Mouse (Mus musculus) myocyte (in vitro differentiated cells): ENCODE results near the gene Wdr74.
A peak's percentile ranks its signal among the peaks of the same experiment; 100 is the strongest.

Experiments
- CEBPB ChIP-seq: IDR thresholded peaks from 2 replicates; pipeline ENCODE4 v1.6.1; 2011; ENCODE audit warnings: mild to moderate bottlenecking, moderate library complexity; ENCODE audit not compliant: poor library complexity, insufficient read depth, severe bottlenecking
- E2F4 ChIP-seq: IDR thresholded peaks from one replicate; pipeline ENCODE4 v1.6.1; 2011; ENCODE audit warnings: mild to moderate bottlenecking, control low read depth, moderate library complexity; ENCODE audit not compliant: insufficient read depth
- MAX ChIP-seq: IDR thresholded peaks from one replicate; pipeline ENCODE4 v1.6.1; 2011; ENCODE audit warnings: low read depth, mild to moderate bottlenecking, control low read depth
- MYOD1 ChIP-seq, 3 experiments: IDR thresholded peaks; one replicate each; pipeline ENCODE4 v1.6.1; 2011; ENCODE audit warnings: control low read depth in 2 of 3, low read depth in 2 of 3, mild to moderate bottlenecking in 2 of 3, moderate library complexity in 1 of 3; ENCODE audit not compliant: insufficient read length in 2 of 3, control insufficient read depth in 1 of 3
- MYOG ChIP-seq, 3 experiments: IDR thresholded peaks; one replicate each; pipeline ENCODE4 v1.6.1; 2011; ENCODE audit warnings: control low read depth in 2 of 3, low read depth in 2 of 3, mild to moderate bottlenecking in 2 of 3; ENCODE audit not compliant: insufficient read length in 2 of 3, control insufficient read depth in 1 of 3, insufficient read depth in 1 of 3
- POLR2A ChIP-seq: IDR thresholded peaks from one replicate; pipeline ENCODE4 v1.6.1; 2011; ENCODE audit warnings: low read depth, mild to moderate bottlenecking, control low read depth, moderate library complexity; ENCODE audit not compliant: insufficient read length
- POLR2AphosphoS2 ChIP-seq: IDR thresholded peaks from one replicate; pipeline ENCODE4 v1.6.1; 2011; ENCODE audit warnings: low read depth, control low read depth; ENCODE audit not compliant: insufficient read length
- REST ChIP-seq: IDR thresholded peaks from one replicate; pipeline ENCODE4 v1.6.1; 2011; ENCODE audit warnings: mild to moderate bottlenecking, control low read depth, moderate library complexity; ENCODE audit not compliant: insufficient read depth, insufficient read length
- SRF ChIP-seq: IDR thresholded peaks from one replicate; pipeline ENCODE4 v1.6.1; 2011; ENCODE audit warnings: low read depth; ENCODE audit not compliant: control insufficient read depth, insufficient read length
- TCF12 ChIP-seq: IDR thresholded peaks from one replicate; pipeline ENCODE4 v1.6.1; 2011; ENCODE audit warnings: mild to moderate bottlenecking, control low read depth; ENCODE audit not compliant: poor library complexity, insufficient read depth, severe bottlenecking
- USF1 ChIP-seq: IDR thresholded peaks from one replicate; pipeline ENCODE4 v1.6.1; 2011; ENCODE audit warnings: low read depth, mild to moderate bottlenecking, control low read depth, moderate library complexity

DNA sequence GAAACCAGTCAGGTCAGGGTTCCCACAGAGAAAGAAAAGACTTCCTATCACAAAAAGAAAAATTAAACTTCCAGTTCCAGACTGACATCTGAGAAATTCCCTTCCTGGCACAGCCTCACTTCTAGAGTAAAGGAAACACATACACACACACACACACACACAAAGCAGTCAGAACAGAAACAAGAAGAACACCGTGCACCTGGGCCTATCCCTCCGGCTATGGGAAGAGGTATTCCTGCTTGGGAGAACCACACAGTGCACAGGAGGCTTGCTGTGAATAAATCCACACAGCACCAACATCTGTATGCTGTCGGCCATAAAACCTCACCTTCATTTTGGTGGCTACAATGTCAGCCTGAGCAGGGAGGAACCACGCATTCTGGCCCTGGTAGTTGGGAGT is 24.1 kb upstream of the Wdr74 start:
- TF ChIP-seq POLR2AphosphoS2 (peak; percentile 78), POLR2A (peak; percentile 18), E2F4 (no peak), USF1 (no peak), MYOD1 (IDR thresholded peaks at IDR 0.05; ENCODE audit: control insufficient read depth in 1 of 3, insufficient read length in 2 of 3, low read depth in 2 of 3) (no peak), MAX (no peak), SRF (no peak), MYOG (IDR thresholded peaks at IDR 0.05; ENCODE audit: control insufficient read depth in 1 of 3, insufficient read depth in 1 of 3, insufficient read length in 2 of 3, low read depth in 2 of 3) (no peak), TCF12 (no peak), CEBPB (no peak), REST (no peak)
